Mouse (Mus musculus): ENCODE measurements around the gene Sugt1. TPM values are rescaled to one million over a fixed set of nuclear protein-coding genes. Genes with fewer than 3 reads are reported as not detected.

Sugt1 gene
- total RNA-seq, 1 experiment = 93.7 TPM

DNA sequence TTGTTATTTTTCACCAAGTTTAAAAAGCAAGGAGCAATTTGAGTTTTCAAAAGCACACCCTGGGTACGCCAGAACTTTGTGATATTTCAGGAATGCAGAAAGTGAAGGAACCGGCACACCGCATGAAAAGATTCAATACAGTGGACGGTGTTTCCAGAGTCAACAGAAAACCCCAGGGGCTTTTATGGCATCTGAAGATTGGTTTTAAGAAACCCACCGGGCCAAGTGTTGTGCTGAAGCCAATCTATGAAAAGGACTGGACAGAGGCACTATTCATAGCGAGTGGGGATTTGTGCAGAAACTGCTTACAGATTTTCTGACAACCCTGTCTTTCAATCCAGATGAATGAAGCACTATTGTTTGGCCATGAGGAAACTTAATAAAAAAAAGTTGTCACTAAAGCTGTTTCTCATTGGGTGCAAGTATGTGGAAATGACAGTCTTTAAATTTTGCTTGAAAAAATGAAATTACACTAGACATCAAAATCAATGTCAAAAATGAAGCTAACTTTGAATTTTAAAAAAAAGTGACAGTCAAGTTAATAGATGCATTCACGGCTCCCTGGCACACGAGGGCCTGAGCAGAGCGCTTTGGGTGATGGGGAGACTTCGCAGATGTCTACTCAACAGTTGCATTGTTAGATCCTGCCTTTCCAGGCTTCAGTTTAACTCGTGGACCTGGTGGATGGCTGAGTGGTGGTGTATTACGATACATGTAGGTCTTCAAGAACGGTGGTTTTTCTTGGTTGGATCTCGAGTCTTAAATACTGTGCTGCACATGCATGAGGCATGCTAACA is 90.6 kb downstream of the Sugt1 start:
- DNase-seq (ENCODE audit: low read depth, low spot score) = no peak
- H3K27ac ChIP-seq (ENCODE audit: insufficient read depth, low read depth, low read length, poor library complexity, severe bottlenecking) = no peak overlapping the region

DNA sequence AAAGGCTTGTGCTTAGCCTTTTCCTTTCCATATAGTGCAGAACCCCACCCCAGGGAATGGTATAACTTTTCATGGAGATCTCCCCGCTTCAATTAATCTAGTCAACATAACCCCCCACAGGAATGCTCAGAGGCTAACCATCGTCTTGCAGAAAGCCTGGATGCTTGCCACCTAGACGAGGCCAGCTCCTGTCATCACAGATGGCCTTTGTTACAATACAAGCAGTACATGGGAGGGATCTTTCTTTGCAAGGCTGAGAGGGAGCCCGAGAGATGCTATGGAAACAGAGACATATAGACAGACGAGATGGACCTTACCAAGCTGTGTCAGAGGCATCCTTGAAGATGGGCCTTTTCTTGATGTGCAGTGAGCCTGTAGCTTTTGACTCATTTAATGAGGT is 93.2 kb downstream of the Sugt1 start:
- in situ Hi-C loops (cut with MboI; ENCODE audit: low sequenced_read_pairs in 2 of 2, unreplicated experiment in 2 of 2) = no loop called here
- H3K36me3 ChIP-seq (ENCODE audit: control insufficient read depth, insufficient read depth, low read length, poor library complexity, severe bottlenecking) = no peaks in the 10 kb centered on the region
- no peaks in the 10 kb centered on the region for H3K9me3 ChIP-seq (ENCODE audit: control insufficient read depth, insufficient read depth, low read depth, low read length)
- H3K9ac ChIP-seq (ENCODE audit: insufficient read depth, low read depth, low read length, poor library complexity, severe bottlenecking) = no peak overlapping the region
- DNase-seq (ENCODE audit: low read depth, low spot score) = no peak
- TF ChIP-seq ZNF384 (IDR thresholded peaks at IDR 0.05; ENCODE audit: low read depth, low read length) (no peak), HCFC1 (IDR thresholded peaks at IDR 0.05; ENCODE audit: borderline replicate concordance, insufficient read depth, low read length) (no peak), MAFK (IDR thresholded peaks at IDR 0.05; ENCODE audit: insufficient read depth, low read depth, low read length) (no peak), ZC3H11A (IDR thresholded peaks at IDR 0.05; ENCODE audit: borderline replicate concordance, low read depth, low read length) (no peak), CHD2 (IDR thresholded peaks at IDR 0.05; ENCODE audit: low read depth, low read length) (no peak)
- no peak overlapping the region for H3K27ac ChIP-seq (ENCODE audit: insufficient read depth, low read depth, low read length, poor library complexity, severe bottlenecking)
- H3K4me3 ChIP-seq (ENCODE audit: insufficient read depth in 1 of 2, low read depth in 1 of 2, low read length in 2 of 2, poor library complexity in 1 of 2, severe bottlenecking in 1 of 2) = no peak overlapping the region
- peaks cover 0 to 2% of the 10 kb centered on the region in 2 experiments; a peak in 1 of 4 replicates for H3K4me1 ChIP-seq (ENCODE audit: control insufficient read depth in 2 of 2, insufficient read depth in 2 of 2, low read length in 2 of 2, poor library complexity in 1 of 2)

More for the DNA sequence above, 90.6 kb downstream of the Sugt1 start:
- in situ Hi-C loops (cut with MboI; ENCODE audit: low sequenced_read_pairs in 2 of 2, unreplicated experiment in 2 of 2) = no loop called here
- Histone ChIP-seq H3K9ac (ENCODE audit: insufficient read depth, low read depth, low read length, poor library complexity, severe bottlenecking) (no peak overlapping the region), H3K4me3 (ENCODE audit: insufficient read depth in 1 of 2, low read depth in 1 of 2, low read length in 2 of 2, poor library complexity in 1 of 2, severe bottlenecking in 1 of 2) (no peak overlapping the region), H3K9me3 (ENCODE audit: control insufficient read depth, insufficient read depth, low read depth, low read length) (no peaks in the 10 kb centered on the region), H3K4me1 (ENCODE audit: control insufficient read depth in 2 of 2, insufficient read depth in 2 of 2, low read length in 2 of 2, poor library complexity in 1 of 2) (peaks cover 0 to 2% of the 10 kb centered on the region in 2 experiments; a peak in 1 of 4 replicates), H3K36me3 (ENCODE audit: control insufficient read depth, insufficient read depth, low read length, poor library complexity, severe bottlenecking) (no peaks in the 10 kb centered on the region)
- TF ChIP-seq ZC3H11A (IDR thresholded peaks at IDR 0.05; ENCODE audit: borderline replicate concordance, low read depth, low read length) = no peak
- no peak for TF ChIP-seq ZNF384 (IDR thresholded peaks at IDR 0.05; ENCODE audit: low read depth, low read length)
- no peak for TF ChIP-seq MAFK (IDR thresholded peaks at IDR 0.05; ENCODE audit: insufficient read depth, low read depth, low read length)

Other genes starting within 250 kb of the Sugt1 start
- gene Naa16, start 196.9 kb upstream of the Sugt1 start, total RNA-seq (2012; rRNA removed) = 13.5 and 21.9 TPM in 2 replicates
- gene Mtrf1, start 189.9 kb upstream of the Sugt1 start, total RNA-seq (2012; rRNA removed) = 6.5 and 8.2 TPM in 2 replicates
- gene Kbtbd7, start 161.2 kb upstream of the Sugt1 start, total RNA-seq (2012; rRNA removed) = 5.6 and 6.3 TPM in 2 replicates
- gene Kbtbd6, start 135.9 kb upstream of the Sugt1 start, total RNA-seq (2012; rRNA removed) = 2.1 and 3.9 TPM in 2 replicates
- 4.4 and 5.3 TPM in 2 replicates for gene Elf1, start 106.5 kb upstream of the Sugt1 start, total RNA-seq (2012; rRNA removed)
- gene Wbp4, start 106.2 kb upstream of the Sugt1 start, total RNA-seq (2012; rRNA removed) = 13.3 and 16.4 TPM in 2 replicates
- gene Cnmd, start 74.5 kb downstream of the Sugt1 start, total RNA-seq (2012; rRNA removed) = not detected in 2 replicates
- gene Pcdh8, start 183.6 kb downstream of the Sugt1 start, total RNA-seq (2012; rRNA removed) = 0.94 and 2.4 TPM in 2 replicates

All from ES-E14 (cell line).